Mouse (Mus musculus) Patski (cell line): ENCODE data around the gene Camk1. TPM values are rescaled to one million over a fixed set of nuclear protein-coding genes. Genes with fewer than 3 reads are reported as not detected.

ENCODE experiments used
- ATAC-seq: fragments of 100-300 bp; one replicate; pipeline ENCODE4 v1.8.0; 2021
- CTCF ChIA-PET: fragments of 350-600 bp; sonication (Branson Sonifier 250); formaldehyde crosslinking; loops from one replicate; lab custom pipeline; 2022; ENCODE audit warnings: inconsistent platforms; lab: Charles Lee
- POLR2A ChIA-PET: fragments of 350-600 bp; sonication (Branson Sonifier 250); formaldehyde crosslinking; loops from one replicate; lab custom pipeline; 2022; ENCODE audit warnings: antibody characterized with exemption, inconsistent platforms; lab: Charles Lee
- DNase-seq: peaks from one replicate; pipeline ENCODE4 v3.0.0-alpha.2; 2011; ENCODE audit warnings: low read depth, low spot score
- H3K27me3 ChIP-seq: fragments of 371-371 bp; one replicate; pipeline ENCODE4 v1.5.1; 2021
- CTCF ChIP-seq: fragments of 100-300 bp; IDR thresholded peaks from one replicate; pipeline ENCODE4 v1.5.1; 2021
- in situ Hi-C: fragments of 300-500 bp; cut with MboI; formaldehyde crosslinking; loops from 3 replicates; pipeline ENCODE4 v1.11.1; 2018; ENCODE audit warnings: low pct_unique_long_range_greater_than_20kb, mixed read lengths
- polyA plus RNA-seq: library from polyadenylated mRNA; unstranded; gene quantifications from one replicate; pipeline ENCODE4 v1.2.3, GENCODE M21; 2021

Camk1 gene
- polyA plus RNA-seq, 1 experiment from 2014 or later: 130 TPM

DNA sequence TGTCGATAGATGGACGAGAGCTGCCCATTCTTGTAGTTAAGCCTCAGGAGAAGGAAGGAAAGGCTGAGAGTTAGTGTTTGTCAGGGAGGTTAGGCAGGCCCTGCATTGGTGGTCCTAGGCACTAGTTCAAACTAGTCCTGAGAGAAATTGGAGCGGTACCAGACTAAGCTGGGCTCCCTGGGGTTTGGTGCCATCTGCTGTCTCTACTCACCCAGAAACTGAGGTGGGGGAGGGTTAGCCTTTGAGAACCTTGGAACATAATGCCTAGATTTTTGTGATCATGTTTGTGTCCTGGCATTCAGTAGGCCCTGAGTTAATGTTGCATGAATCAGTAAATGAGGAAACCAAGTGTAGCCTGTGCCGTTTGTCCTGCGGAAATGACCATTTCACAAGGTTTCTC, 35.6 kb downstream of the Camk1 start:
- DNase-seq (no peak), ATAC-seq (no peak)
- POLR2A ChIA-PET: interaction anchor here (0.7 to 0.9 kb wide), 2 partner anchors 19 to 128 kb away, joined by 3 to 4 read pairs; partner anchors contain the start of gene Ogg1
- CTCF ChIA-PET: interaction anchor here (0.9 to 2.4 kb wide), 4 partner anchors 9 to 270 kb away, joined by 3 to 7 read pairs (median 5); no protein-coding TSS in a partner anchor
- in situ Hi-C loops: loop anchor here (10.0 kb wide), 1 partner anchor 613 kb away; the partner anchor contains the start of gene Rad18
- no peak for TF ChIP-seq CTCF
- H3K27me3 ChIP-seq: no peaks in the 10 kb centered on the region

DNA sequence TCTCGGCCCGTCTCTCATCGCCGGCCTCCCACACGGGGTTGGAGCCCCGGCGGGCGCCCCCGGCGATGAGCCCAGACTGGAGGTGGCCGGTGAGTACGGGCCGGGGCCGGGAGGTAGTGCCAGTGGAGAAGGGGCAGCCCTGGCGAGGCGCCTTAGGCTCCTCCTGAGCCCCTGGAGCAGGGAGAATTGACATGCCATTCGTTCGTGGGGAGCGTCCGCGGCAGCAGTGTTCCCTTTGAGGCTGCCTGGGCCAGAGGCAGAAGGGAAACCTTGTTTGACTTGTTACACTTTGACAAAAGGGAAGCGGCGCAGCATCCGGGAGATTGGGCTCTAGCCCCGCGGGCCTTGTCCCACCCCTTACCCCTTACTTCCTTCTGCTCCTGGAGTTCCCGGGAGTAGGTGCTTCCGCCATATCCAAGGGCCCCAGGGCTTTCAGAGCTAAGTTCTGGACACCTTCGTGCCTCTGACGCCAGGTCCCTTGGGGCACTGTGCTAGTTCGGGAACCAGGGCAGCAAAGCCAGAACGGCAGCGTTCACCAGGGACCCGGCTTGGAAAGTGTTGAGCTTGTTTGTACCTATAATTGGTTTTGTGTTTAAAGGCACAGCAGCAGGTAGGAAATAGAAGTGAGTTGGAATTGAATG, 36.2 kb downstream of the Camk1 start:
- no peak for ATAC-seq
- no peaks in the 10 kb centered on the region for H3K27me3 ChIP-seq
- in situ Hi-C loops: loop anchor here (10.0 kb wide), 1 partner anchor 613 kb away; the partner anchor contains the start of gene Rad18
- no peak for DNase-seq
- ChIA-PET POLR2A (interaction anchor here (0.6 to 0.9 kb wide), 2 partner anchors 19 to 201 kb away, joined by 4 read pairs; partner anchors contain the start of gene Ogg1), CTCF (interaction anchor here (0.9 to 2.4 kb wide), 4 partner anchors 10 to 269 kb away, joined by 3 to 7 read pairs (median 5); no protein-coding TSS in a partner anchor)
- no peak for TF ChIP-seq CTCF

DNA sequence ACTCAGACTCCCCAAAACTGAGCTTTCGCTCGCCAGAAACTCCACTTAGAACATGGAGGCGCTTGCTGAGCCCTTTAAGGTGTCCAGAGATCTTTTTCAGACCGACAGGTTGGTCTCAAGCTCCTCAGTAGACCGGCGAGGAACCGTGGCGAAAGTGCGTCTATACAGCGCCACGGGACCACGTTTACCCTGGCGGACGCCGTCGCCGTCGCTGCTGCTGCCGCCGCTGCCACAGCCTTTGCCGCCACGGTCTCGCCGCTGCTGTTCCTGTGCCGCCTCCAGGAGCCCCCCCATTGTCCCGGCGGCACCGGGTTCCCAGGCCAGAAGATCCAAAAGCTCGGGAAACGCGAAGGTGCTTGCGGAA, 36.8 kb downstream of the Camk1 start, which contains the start of gene Brpf1:
Gene Brpf1 (plus strand): TSS at position 152 of the 364 bp plus-strand sequence.
- POLR2A ChIA-PET: interaction anchor here (0.6 kb wide), 1 partner anchor 201 kb away, joined by 4 read pairs; no protein-coding TSS in a partner anchor
- no peak for TF ChIP-seq CTCF
- in situ Hi-C loops: loop anchor here (10.0 kb wide), 1 partner anchor 612 kb away; the partner anchor contains the start of gene Rad18
- DNase-seq (no peak), ATAC-seq (peak; percentile 20)
- CTCF ChIA-PET: interaction anchor here (0.9 to 2.4 kb wide), 3 partner anchors 10 to 18 kb away, joined by 3 to 6 read pairs (median 4); no protein-coding TSS in a partner anchor
- no peaks in the 10 kb centered on the region for H3K27me3 ChIP-seq

GRCm38 (mm10) chr6:113306322-113306985, 37.3 kb downstream of the Camk1 start:
- no peaks in the 10 kb centered on the region for H3K27me3 ChIP-seq
- POLR2A ChIA-PET: interaction anchor here (0.6 kb wide), 1 partner anchor 200 kb away, joined by 4 read pairs; no protein-coding TSS in a partner anchor
- DNase-seq (peak; percentile 96), ATAC-seq (peak; percentile 95)
- TF ChIP-seq CTCF: no peak
- CTCF ChIA-PET: interaction anchor here (1.5 to 3.2 kb wide), 4 partner anchors 13 to 269 kb away, joined by 3 to 16 read pairs (median 5); no protein-coding TSS in a partner anchor
- in situ Hi-C loops: loop anchor here (10.0 kb wide), 1 partner anchor 612 kb away; the partner anchor contains the start of gene Rad18

DNA sequence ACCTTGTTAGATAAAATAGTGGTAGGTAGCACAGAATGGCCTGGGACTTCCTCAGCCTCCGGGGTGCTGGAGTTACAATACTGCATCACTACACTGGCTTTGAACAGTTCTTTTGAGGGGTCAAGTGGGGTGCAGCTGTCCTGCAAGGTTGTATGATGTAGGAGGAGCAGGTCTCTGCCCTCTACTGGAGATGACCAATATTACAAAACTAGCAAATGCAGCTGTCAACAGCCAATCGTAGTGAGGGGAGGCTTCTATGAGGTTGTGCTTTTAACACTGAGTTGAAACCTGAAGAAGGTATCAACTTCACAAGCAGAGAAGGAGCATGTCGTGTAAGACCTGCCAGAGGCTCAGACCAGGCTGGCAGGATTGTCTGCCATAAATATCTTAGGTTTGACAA, 41.5 kb downstream of the Camk1 start:
- DNase-seq (no peak), ATAC-seq (no peak)
- H3K27me3 ChIP-seq: no peaks in the 10 kb centered on the region
- TF ChIP-seq CTCF: no peak
- ChIA-PET CTCF (interaction anchor here (0.8 to 2.0 kb wide), 7 partner anchors 9 to 602 kb away, joined by 3 to 6 read pairs (median 4); partner anchors contain the start of gene Cpne9), POLR2A (no interaction called here)
- in situ Hi-C loops: loop anchor here (5.0 to 10.0 kb wide), 2 partner anchors 260 to 607 kb away; partner anchors contain the start of gene Rad18

DNA sequence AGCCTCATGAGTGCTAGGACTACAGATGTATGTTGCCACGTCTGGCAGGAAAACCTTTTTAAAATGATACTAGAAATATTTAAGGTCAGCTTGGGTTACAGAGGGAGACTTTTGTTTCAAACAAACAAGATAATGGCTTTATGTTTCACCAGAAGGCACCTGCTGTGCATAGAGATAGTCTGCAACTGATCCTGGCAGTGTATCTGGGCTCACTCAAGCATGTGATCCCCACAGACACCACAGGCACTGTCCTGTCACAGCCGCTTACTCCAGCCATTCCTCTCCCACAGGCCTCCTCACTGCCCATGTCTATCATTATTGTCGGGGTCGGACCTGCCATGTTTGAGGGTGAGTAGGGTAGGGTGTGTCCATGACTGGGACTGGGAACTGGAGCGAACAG, 42.4 kb downstream of the Camk1 start:
- ChIA-PET POLR2A (no interaction called here), CTCF (interaction anchor here (0.8 to 1.5 kb wide), 5 partner anchors 9 to 601 kb away, joined by 3 to 6 read pairs (median 4); no protein-coding TSS in a partner anchor)
- no peak for TF ChIP-seq CTCF
- in situ Hi-C loops: loop anchor here (5.0 to 10.0 kb wide), 2 partner anchors 259 to 607 kb away; partner anchors contain the start of gene Rad18
- DNase-seq (no peak), ATAC-seq (no peak)
- H3K27me3 ChIP-seq: no peaks in the 10 kb centered on the region

DNA sequence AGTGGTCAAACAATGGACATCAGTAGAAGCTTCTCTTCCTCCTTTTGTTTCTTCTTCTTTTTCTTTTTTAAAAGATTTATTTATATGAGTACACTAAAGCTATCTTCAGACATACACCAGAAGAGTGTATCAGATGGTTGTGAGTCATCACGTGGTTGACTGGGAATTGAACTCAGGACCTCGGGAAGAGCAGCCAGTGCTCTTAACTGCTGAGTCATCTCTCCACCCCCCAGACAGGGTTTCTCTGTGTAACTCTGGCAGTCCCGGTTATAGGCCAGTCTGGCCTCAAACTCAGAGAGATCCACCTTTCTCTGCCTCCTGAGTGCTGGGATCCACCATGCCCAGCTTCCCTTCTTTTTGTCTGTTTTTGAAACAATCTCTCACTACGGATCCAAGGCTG, 47.1 kb downstream of the Camk1 start:
- TF ChIP-seq CTCF: no peak
- no peaks in the 10 kb centered on the region for H3K27me3 ChIP-seq
- ATAC-seq (no peak), DNase-seq (no peak)
- in situ Hi-C loops: no loop called here
- ChIA-PET CTCF (no interaction called here), POLR2A (no interaction called here)

- in situ Hi-C loops: no loop called here
- no peak for TF ChIP-seq CTCF
- ATAC-seq: no peak
- POLR2A ChIA-PET: no interaction called here
- CTCF ChIA-PET: no interaction called here
- no peak for DNase-seq
- no peaks in the 10 kb centered on the region for H3K27me3 ChIP-seq
Observed at GRCm38 (mm10) chr6:113296046-113296445, 47.7 kb downstream of the Camk1 start.

DNA sequence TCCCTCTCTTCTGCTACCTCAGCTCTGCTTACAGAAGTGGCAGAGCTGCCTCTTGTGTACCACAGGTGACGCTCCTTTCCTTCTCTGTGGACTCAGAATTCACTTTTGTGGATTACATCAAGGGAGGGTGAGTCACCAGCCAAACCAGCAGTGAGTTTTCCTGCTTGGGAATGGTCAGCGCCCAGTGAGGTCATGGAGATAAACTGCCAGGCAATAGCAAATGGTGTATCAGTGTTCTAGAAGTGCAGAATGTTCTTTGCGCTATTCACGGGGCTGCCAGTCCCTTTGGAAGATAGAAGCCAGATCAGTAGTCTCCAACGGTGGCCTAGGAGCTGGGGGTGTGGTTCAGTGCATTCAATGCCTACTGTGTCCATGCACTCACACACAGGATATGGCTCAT, 50.8 kb downstream of the Camk1 start:
- no peaks in the 10 kb centered on the region for H3K27me3 ChIP-seq
- ATAC-seq (peak; percentile 34), DNase-seq (no peak)
- TF ChIP-seq CTCF: no peak
- CTCF ChIA-PET: interaction anchor here (1.1 to 1.5 kb wide), 2 partner anchors 8 to 9 kb away, joined by 3 to 4 read pairs; no protein-coding TSS in a partner anchor
- POLR2A ChIA-PET: no interaction called here
- in situ Hi-C loops: no loop called here

GRCm38 (mm10) chr6:113290346-113290745, 53.4 kb downstream of the Camk1 start:
- no peaks in the 10 kb centered on the region for H3K27me3 ChIP-seq
- no peak for ATAC-seq
- no peak for TF ChIP-seq CTCF
- in situ Hi-C loops: no loop called here
- CTCF ChIA-PET: interaction anchor here (1.0 to 1.5 kb wide), 2 partner anchors 12 to 25 kb away, joined by 3 read pairs; no protein-coding TSS in a partner anchor
- no peak for DNase-seq
- POLR2A ChIA-PET: no interaction called here
